Mouse (Mus musculus) heart, adult 8-10 months (tissue): ENCODE measurements at regions not wholly inside any gene's neighbourhood (a gene's known extent, or its start where the extent isn't known, plus 50 kb on each side); places are given as distances from the start of the nearest gene placed in this dataset.

Experiments used
- DNase-seq: peaks from one replicate; pipeline ENCODE4 v3.0.0; 2022; ENCODE audit warnings: low spot score

GRCm38 (mm10) chr10:67439042-67439635 is 96.1 kb upstream of the Egr2 start:
- DNase-seq: no peak

- no peak for DNase-seq
Measured at GRCm38 (mm10) chr10:67439844-67440243, 95.4 kb upstream of the Egr2 start.

- DNase-seq: no peak
Measured at GRCm38 (mm10) chr10:67441243-67441642, 94.0 kb upstream of the Egr2 start.

GRCm38 (mm10) chr10:67448875-67449274 is 86.4 kb upstream of the Egr2 start:
- no peak for DNase-seq

GRCm38 (mm10) chr10:67454149-67454548 is 81.1 kb upstream of the Egr2 start:
- no peak for DNase-seq

- DNase-seq: no peak
Measured at GRCm38 (mm10) chr10:67458447-67459272, 76.6 kb upstream of the Egr2 start.

- DNase-seq: no peak
Measured at GRCm38 (mm10) chr10:67461321-67461720, 74.0 kb upstream of the Egr2 start.

GRCm38 (mm10) chr10:67461862-67462261 is 73.4 kb upstream of the Egr2 start:
- no peak for DNase-seq

GRCm38 (mm10) chr10:67468724-67469123 is 66.6 kb upstream of the Egr2 start:
- no peak for DNase-seq

- DNase-seq: no peak
Measured at GRCm38 (mm10) chr10:67473016-67473415, 62.3 kb upstream of the Egr2 start.

- DNase-seq: no peak
Measured at GRCm38 (mm10) chr10:67474336-67474735, 60.9 kb upstream of the Egr2 start.

- no peak for DNase-seq
Measured at GRCm38 (mm10) chr10:67482268-67482667, 53.0 kb upstream of the Egr2 start.

GRCm38 (mm10) chr10:67483371-67483770 is 51.9 kb upstream of the Egr2 start:
- no peak for DNase-seq

- no peak for DNase-seq
Measured at GRCm38 (mm10) chr10:67484091-67484745, 51.1 kb upstream of the Egr2 start.
